Mouse (Mus musculus) heart, embryonic 15.5 days (tissue): ENCODE measurements at regions not wholly inside any gene's neighbourhood (a gene's known extent, or its start where the extent isn't known, plus 50 kb on each side); places are given as distances from the start of the nearest gene placed in this dataset.

ENCODE experiments used
- ATAC-seq: fragments of 200-750 bp; cut with Nextera tagmentation; replicated peaks from 2 replicates; pipeline ENCODE4 v1.8.0; 2017; ENCODE audit warnings: low read depth, moderate TSS enrichment; ENCODE audit not compliant: insufficient number of reproducible peaks, insufficient read depth, low FRiP score
- H3K27ac ChIP-seq: fragments of 300-500 bp; sonication (generic); 2 replicates; pipeline ENCODE4 v1.5.1; 2015; ENCODE audit warnings: mild to moderate bottlenecking, inconsistent platforms
- H3K27me3 ChIP-seq: fragments of 300-500 bp; sonication (generic); 2 replicates; pipeline ENCODE4 v1.6.1; 2015; ENCODE audit warnings: inconsistent platforms
- H3K36me3 ChIP-seq: fragments of 300-500 bp; sonication (generic); 2 replicates; pipeline ENCODE4 v1.6.1; 2015; ENCODE audit warnings: mild to moderate bottlenecking, inconsistent platforms
- H3K4me1 ChIP-seq: fragments of 300-500 bp; sonication (generic); replicated peaks from 2 replicates; pipeline ENCODE4 v1.6.1; 2015; ENCODE audit warnings: inconsistent platforms
- H3K4me2 ChIP-seq: fragments of 300-500 bp; sonication (generic); 2 replicates; pipeline ENCODE4 v1.6.1; 2015; ENCODE audit warnings: inconsistent platforms, mild to moderate bottlenecking, moderate library complexity
- H3K4me3 ChIP-seq: fragments of 300-500 bp; sonication (generic); 2 replicates; pipeline ENCODE4 v1.5.1; 2015; ENCODE audit warnings: mild to moderate bottlenecking, inconsistent platforms
- H3K9ac ChIP-seq: fragments of 300-500 bp; sonication (generic); 2 replicates; pipeline ENCODE4 v1.6.1; 2015; ENCODE audit warnings: mild to moderate bottlenecking, inconsistent platforms
- H3K9me3 ChIP-seq: fragments of 300-500 bp; sonication (generic); replicated peaks from 2 replicates; pipeline ENCODE4 v1.6.1; 2016; ENCODE audit warnings: inconsistent platforms
- WGBS: fragments of 180-500 bp; shearing (Covaris S2); methylation state at CpG from one replicate; pipeline ENCODE4 v1.1.7; 2015; ENCODE audit warnings: mixed read lengths; 5-methylcytosine and 5-hydroxymethylcytosine counted together

DNA sequence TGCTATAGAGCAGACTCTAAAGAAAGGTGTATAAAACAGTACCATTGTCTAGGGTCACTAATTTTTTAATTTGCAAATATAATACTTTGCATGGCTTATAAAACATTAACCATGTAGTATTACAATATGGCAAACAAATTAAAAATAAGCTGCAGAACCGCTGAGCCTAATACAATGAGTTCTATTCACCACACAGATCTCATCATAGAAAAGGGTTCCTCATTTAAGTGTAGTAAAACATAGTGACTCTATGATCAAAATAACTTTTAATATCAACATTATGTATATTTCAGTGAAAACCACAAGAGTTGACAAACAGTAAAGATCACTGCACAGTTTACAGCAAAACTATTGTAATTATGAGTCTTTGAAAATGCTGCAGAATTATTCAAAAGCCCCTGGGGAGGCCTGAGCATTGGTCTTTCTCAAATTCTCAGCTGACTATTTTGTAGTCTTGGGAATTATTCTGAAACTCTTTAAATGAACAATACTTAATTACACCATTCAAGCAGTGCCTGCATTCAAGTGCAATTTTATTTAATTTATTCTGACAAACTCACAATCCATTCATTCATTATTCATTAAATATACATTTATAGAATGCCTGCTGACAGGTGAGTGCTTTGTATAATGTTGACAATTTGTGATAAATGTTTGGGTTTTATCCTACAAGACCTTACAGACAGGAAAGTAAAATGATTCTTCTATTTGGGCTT lies 60.3 kb downstream of the Pcdh20 start:
- ATAC-seq = no peak
- no peaks in the 10 kb centered on the region for H3K4me1 ChIP-seq

DNA sequence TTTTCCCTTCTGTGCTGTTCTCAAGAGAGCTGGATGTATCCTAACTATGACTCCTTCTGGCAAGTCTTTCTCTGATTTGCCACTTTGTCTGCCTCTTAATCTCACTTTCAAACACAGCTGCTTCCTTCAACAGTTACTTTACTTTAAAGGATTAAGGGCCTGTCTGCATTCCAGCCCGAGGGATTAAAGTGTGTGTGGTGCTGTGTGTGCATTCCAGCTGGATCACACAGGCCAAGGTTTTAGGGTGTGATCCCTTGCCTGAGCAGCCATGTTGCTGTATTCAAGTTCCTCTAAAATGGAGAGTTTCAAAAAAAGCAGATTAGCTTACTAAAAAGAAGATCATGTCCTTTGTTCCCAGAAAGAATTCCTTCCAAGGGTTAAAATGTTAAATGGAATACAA lies 71.9 kb downstream of the Pcdh20 start:
- H3K4me2 ChIP-seq = no peak overlapping the region
- H3K9ac ChIP-seq = no peak overlapping the region
- no peaks in the 10 kb centered on the region for H3K9me3 ChIP-seq
- H3K36me3 ChIP-seq = no peaks in the 10 kb centered on the region
- no peak for ATAC-seq
- 13% methylated on average over 1 of the region's 1 CpGs for WGBS
- no peaks in the 10 kb centered on the region for H3K27me3 ChIP-seq
- H3K4me1 ChIP-seq = no peaks in the 10 kb centered on the region
- no peak overlapping the region for H3K4me3 ChIP-seq
- H3K27ac ChIP-seq = no peak overlapping the region

More for the DNA sequence above, 60.3 kb downstream of the Pcdh20 start:
- Histone ChIP-seq H3K4me2 (no peak overlapping the region), H3K4me3 (no peak overlapping the region), H3K27ac (no peak overlapping the region), H3K9me3 (no peaks in the 10 kb centered on the region), H3K27me3 (no peaks in the 10 kb centered on the region), H3K9ac (no peak overlapping the region), H3K36me3 (no peaks in the 10 kb centered on the region)
- 84% methylated on average over 1 of the region's 1 CpGs for WGBS

DNA sequence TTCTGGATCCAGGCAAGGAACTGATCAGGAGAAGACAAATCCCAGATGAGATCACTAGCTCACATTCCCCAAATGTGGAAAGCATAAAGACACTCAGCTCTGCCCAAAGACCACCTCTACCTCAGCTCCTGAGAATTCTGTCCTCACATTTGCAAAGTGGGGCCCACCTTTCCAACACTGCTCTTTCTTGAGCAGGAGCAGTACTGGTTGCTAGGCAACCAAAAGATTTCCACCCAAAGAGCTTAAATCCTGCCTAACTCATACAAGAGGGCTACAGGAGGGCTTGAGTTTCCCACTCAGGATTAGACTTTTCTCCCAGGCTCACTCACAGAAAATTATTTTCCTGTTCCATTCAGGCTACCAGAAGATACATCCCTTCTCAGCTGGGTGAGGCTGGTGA lies 74.0 kb downstream of the Pcdh20 start:
- Histone ChIP-seq H3K4me3 (no peak overlapping the region), H3K27ac (no peak overlapping the region), H3K27me3 (no peaks in the 10 kb centered on the region), H3K36me3 (no peaks in the 10 kb centered on the region), H3K4me1 (no peaks in the 10 kb centered on the region), H3K9ac (no peak overlapping the region), H3K9me3 (no peaks in the 10 kb centered on the region), H3K4me2 (no peak overlapping the region)
- ATAC-seq = no peak

DNA sequence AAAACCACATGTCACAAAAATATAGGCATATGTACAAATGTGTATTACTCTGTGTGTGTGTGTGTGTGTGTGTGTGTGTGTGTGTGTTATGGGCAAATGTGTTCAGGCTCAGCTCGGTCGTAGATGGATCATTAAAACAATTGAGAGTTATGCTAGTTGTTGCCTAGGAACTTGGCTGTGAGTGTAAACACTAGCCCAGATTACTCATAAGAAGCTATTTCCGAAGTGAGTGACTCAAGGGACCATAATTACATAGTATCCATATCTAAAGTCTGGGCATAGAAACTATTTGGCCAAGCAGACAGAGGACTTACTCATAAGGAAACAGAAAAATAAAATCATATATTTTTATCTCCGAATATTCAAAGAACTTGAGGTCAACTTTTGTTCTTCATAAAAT lies 76.2 kb downstream of the Pcdh20 start:
- no peaks in the 10 kb centered on the region for H3K36me3 ChIP-seq
- no peaks in the 10 kb centered on the region for H3K9me3 ChIP-seq
- no peak overlapping the region for H3K4me3 ChIP-seq
- H3K9ac ChIP-seq = no peak overlapping the region
- no peak overlapping the region for H3K4me2 ChIP-seq
- ATAC-seq = no peak
- WGBS = 53% methylated on average over 4 of the region's 4 CpGs
- H3K27me3 ChIP-seq = no peaks in the 10 kb centered on the region
- no peaks in the 10 kb centered on the region for H3K4me1 ChIP-seq
- no peak overlapping the region for H3K27ac ChIP-seq

DNA sequence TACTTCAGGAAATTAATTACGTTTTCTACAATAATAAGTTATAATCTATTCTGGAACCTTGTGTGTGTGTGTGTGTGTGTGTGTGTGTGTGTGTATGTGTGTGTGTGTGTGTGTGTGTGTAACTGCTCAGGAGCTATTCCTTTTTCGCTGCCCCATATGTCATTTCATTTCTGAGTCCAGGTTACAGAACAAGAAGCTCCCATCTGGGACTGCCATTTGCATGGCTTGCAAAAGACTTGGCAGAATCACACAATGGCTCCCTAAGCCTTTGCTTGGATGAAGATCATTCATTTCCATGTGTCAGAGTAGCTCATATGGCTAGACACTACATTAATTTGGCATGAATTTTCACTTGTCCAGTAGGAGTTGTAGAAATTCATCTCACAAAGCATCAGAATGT lies 86.6 kb downstream of the Pcdh20 start:
- Histone ChIP-seq H3K9ac (no peak overlapping the region), H3K4me1 (no peaks in the 10 kb centered on the region), H3K4me2 (no peak overlapping the region), H3K27me3 (no peaks in the 10 kb centered on the region), H3K27ac (no peak overlapping the region), H3K36me3 (no peaks in the 10 kb centered on the region), H3K9me3 (no peaks in the 10 kb centered on the region), H3K4me3 (no peak overlapping the region)
- ATAC-seq = no peak
- 69% methylated on average over 2 of the region's 2 CpGs for WGBS

DNA sequence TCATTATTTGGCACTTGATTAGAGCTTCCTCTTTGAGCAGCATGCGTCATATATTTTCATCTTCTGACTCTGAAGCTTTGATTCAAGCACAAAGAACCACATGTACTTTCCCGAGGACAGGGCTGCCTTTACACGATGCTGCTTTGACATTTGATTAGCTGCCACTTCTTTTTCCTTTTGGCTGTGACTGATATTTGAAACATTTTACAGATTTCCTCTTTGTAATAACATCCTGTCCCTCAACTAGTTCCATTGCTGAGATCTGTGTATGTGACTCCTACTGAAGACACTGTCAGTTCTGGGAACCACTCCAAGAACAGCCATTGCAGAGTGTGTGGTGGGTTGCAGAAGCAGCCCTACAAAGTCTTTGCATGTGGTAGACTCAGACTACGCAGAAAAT lies 124.0 kb downstream of the Pcdh20 start:
- peak; percentile 86 for ATAC-seq
- no peaks in the 10 kb centered on the region for H3K4me1 ChIP-seq
- H3K9ac ChIP-seq = no peak overlapping the region
- no peak overlapping the region for H3K27ac ChIP-seq
- no peak overlapping the region for H3K4me2 ChIP-seq
- no peak overlapping the region for H3K4me3 ChIP-seq
- no peaks in the 10 kb centered on the region for H3K27me3 ChIP-seq
- H3K9me3 ChIP-seq = no peaks in the 10 kb centered on the region
- 46% methylated on average over 4 of the region's 4 CpGs for WGBS
- H3K36me3 ChIP-seq = no peaks in the 10 kb centered on the region

DNA sequence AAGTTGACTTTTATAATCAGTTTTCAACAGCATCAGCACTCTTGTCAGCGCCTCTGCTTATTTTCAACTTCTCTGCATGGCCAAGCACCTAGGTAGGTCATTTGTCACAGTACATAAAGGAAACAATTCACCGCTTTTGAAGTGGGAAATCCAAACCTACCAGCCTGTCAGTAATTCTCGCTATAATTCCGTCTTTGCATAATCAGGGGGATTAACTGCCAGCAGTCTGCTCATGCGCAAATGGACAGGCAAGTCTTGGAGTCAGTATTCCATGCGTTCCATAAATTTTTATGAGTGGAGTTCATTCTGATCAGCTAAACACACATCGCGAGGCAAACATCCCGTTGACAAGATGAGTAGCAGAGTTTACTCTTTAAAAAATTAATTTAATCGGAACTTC lies 133.9 kb downstream of the Pcdh20 start:
- no peak overlapping the region for H3K27ac ChIP-seq
- H3K4me2 ChIP-seq = no peak overlapping the region
- WGBS = 71% methylated on average over 10 of the region's 10 CpGs
- no peak overlapping the region for H3K9ac ChIP-seq
- no peaks in the 10 kb centered on the region for H3K27me3 ChIP-seq
- H3K4me1 ChIP-seq = no peaks in the 10 kb centered on the region
- ATAC-seq = no peak
- H3K36me3 ChIP-seq = no peaks in the 10 kb centered on the region
- H3K9me3 ChIP-seq = no peaks in the 10 kb centered on the region
- no peak overlapping the region for H3K4me3 ChIP-seq

DNA sequence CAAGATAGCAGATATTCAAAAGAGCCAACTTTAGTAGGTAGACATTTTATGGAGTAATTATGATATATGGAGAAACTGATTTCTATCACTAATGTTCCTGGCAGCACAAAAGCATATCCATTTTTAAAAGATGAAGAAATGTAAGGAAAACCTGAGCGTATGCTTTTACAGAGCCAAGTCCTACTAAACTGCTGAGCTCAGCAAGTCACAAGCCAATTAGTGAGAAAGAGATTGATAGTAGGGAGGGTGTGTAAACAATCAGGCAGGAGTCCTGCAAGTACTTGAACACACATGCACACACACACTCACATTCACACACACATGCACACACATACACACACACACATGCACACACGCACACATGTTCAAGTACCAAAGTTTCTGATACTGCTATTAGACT lies 140.6 kb downstream of the Pcdh20 start:
- 78% methylated on average over 2 of the region's 2 CpGs for WGBS
- Histone ChIP-seq H3K27me3 (no peaks in the 10 kb centered on the region), H3K36me3 (no peaks in the 10 kb centered on the region), H3K9me3 (no peaks in the 10 kb centered on the region), H3K4me1 (no peaks in the 10 kb centered on the region), H3K4me2 (no peak overlapping the region), H3K4me3 (no peak overlapping the region), H3K9ac (no peak overlapping the region), H3K27ac (no peak overlapping the region)
- no peak for ATAC-seq

DNA sequence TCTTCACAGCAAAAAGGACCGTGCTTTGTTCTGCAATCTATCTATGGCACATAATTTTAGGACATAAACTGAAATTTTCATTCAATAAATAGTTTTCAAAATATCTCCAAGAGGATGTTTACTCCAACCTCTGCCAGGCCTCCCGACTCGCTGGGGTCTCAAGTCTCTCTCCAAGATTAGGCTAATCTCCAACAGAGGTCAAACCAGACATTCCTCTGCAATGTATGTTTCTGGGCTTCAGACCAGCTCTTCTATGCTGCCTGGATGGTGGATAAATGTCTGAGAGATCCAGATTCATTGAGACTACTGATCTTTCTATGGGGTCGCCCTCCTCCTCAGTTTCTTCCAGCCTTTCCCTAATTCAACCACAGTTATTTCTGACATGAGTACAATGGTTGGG lies 144.8 kb downstream of the Pcdh20 start:
- ATAC-seq = no peak
- no peak overlapping the region for H3K27ac ChIP-seq

DNA sequence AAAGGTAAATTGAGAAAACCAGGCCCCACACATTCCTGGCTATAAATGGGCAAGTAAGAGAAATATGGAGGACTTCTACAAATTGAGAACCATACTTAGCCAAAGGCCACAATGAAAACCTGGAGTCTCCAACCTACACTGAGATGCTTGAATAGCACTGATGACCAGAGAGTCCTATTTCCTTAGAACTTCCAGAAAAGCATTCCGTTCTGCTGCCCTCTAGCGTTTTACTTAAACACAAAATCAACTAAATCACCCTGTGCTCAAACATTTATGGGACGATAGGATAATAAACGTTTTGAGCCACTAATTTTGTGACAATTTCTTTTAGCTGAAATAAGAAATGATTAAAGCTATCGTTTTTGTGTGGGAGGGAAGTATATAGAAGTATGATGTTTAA lies 192.9 kb downstream of the Pcdh20 start:
- Histone ChIP-seq H3K9ac (no peak overlapping the region), H3K4me1 (no peaks in the 10 kb centered on the region), H3K4me2 (no peak overlapping the region), H3K9me3 (no peaks in the 10 kb centered on the region), H3K27ac (no peak overlapping the region), H3K36me3 (no peaks in the 10 kb centered on the region), H3K27me3 (no peaks in the 10 kb centered on the region), H3K4me3 (no peak overlapping the region)
- 24% methylated on average over 5 of the region's 5 CpGs for WGBS
- no peak for ATAC-seq

More for the DNA sequence above, 144.8 kb downstream of the Pcdh20 start:
- H3K9me3 ChIP-seq = no peaks in the 10 kb centered on the region
- H3K36me3 ChIP-seq = no peaks in the 10 kb centered on the region
- 70% methylated on average over 4 of the region's 4 CpGs for WGBS
- H3K27me3 ChIP-seq = no peaks in the 10 kb centered on the region
- no peaks in the 10 kb centered on the region for H3K4me1 ChIP-seq
- no peak overlapping the region for H3K9ac ChIP-seq
- no peak overlapping the region for H3K4me2 ChIP-seq
- no peak overlapping the region for H3K4me3 ChIP-seq

DNA sequence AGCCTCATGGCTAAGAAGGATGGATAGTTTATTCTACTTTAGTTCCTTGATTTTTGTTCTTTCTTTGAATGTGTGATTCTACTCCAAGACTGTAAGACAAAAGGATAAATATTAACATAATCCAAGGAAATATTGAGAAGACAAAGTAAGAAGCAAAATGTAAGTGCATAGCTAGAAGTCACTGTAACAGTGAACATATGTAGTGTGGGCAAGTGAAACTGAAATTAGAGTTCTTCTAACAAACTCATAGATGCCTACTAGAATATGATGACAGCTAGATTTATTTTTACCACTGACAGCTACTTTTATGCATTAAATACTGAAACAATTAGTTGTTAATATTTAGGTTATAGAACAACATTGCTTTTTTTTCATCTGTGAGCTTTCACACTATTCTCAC lies 206.4 kb downstream of the Pcdh20 start:
- H3K27ac ChIP-seq = no peak overlapping the region
- ATAC-seq = no peak
- no peaks in the 10 kb centered on the region for H3K4me1 ChIP-seq
- H3K4me3 ChIP-seq = no peak overlapping the region
- H3K9me3 ChIP-seq = no peaks in the 10 kb centered on the region
- no peak overlapping the region for H3K9ac ChIP-seq
- no peak overlapping the region for H3K4me2 ChIP-seq
- no peaks in the 10 kb centered on the region for H3K36me3 ChIP-seq
- H3K27me3 ChIP-seq = no peaks in the 10 kb centered on the region

DNA sequence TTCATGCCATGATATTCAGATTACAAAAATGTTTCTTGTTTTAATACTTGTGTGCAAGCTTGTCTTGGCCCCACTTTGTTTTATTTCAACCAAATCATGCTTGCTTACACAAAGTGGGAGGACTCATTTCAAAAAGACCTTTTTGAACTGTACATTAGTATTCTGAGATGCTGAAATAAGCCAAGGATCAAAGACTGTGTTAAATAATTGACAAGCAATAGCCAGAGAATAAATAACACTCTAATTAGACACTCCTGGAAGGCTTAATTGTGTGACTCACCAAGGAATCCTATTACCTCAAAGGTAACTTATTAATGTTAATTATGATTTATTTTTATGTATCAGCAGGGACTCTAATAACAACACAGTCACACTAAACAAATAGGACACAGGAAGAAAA lies 212.2 kb downstream of the Pcdh20 start:
- Histone ChIP-seq H3K27me3 (no peaks in the 10 kb centered on the region), H3K9me3 (no peaks in the 10 kb centered on the region), H3K27ac (no peak overlapping the region), H3K4me2 (no peak overlapping the region), H3K4me3 (no peak overlapping the region), H3K36me3 (no peaks in the 10 kb centered on the region), H3K9ac (no peak overlapping the region), H3K4me1 (no peaks in the 10 kb centered on the region)
- no peak for ATAC-seq
